In genomic region chr5:109556591-109557320, GRCm38 (mm10) we compare ENCODE assay signal across 8 mouse cellular contexts. TPM values are rescaled to one million over a fixed set of nuclear protein-coding genes. Genes with fewer than 3 reads are reported as not detected.
DNase-seq lines count a peak whose midpoint lies in the region; ATAC-seq and TF ChIP-seq lines count a peak whose summit lies in the region.

No protein-coding gene starts in this region.

- no peaks in the 10 kb centered on the region for H3K4me1 ChIP-seq in lung, adult 2 months (ENCODE audit: control insufficient read depth, insufficient read depth, low read length)
- no peaks in the 10 kb centered on the region for H3K4me1 ChIP-seq in intestine, embryonic 15.5 days (replicated peaks)
- H3K4me1 ChIP-seq in liver, embryonic 13.5 days (replicated peaks): peaks cover 20% of the 10 kb centered on the region
- H3K4me1 ChIP-seq in neural tube, embryonic 13.5 days (replicated peaks): no peaks in the 10 kb centered on the region

- peak overlapping the region; percentile 96 for H3K27ac ChIP-seq in intestine, embryonic 15.5 days
- peak overlapping the region; percentile 85 for H3K27ac ChIP-seq in liver, embryonic 13.5 days
- H3K27ac ChIP-seq in neural tube, embryonic 13.5 days (replicated peaks): peak overlapping the region; percentile 98

- peak; percentile 69 for DNase-seq in lung, adult 2 months
- no peak for DNase-seq in lung, postnatal 25 days (ENCODE audit: low spot score)
- DNase-seq in cerebellum, postnatal 10 days: peak; percentile 94
- peak; percentile 89 to 94 for DNase-seq in frontal cortex, postnatal 14 days (ENCODE audit: low spot score in 2 of 2)
- peak; percentile 76 for DNase-seq in liver, embryonic 13.5 days
- peak; percentile 72 to 79 for DNase-seq in thymus, adult 18-20 months

- H3K4me3 ChIP-seq in lung, adult 2 months (replicated peaks; ENCODE audit: extremely low read depth, low read depth, low read length): peak overlapping the region; percentile 52
- H3K4me3 ChIP-seq in intestine, embryonic 15.5 days (replicated peaks): peak overlapping the region; percentile 66
- H3K4me3 ChIP-seq in liver, embryonic 13.5 days (replicated peaks): peak overlapping the region; percentile 71
- peak overlapping the region; percentile 62 for H3K4me3 ChIP-seq in neural tube, embryonic 13.5 days

- no peaks in the 10 kb centered on the region for H3K27me3 ChIP-seq in intestine, embryonic 15.5 days (replicated peaks)
- H3K27me3 ChIP-seq in liver, embryonic 13.5 days: no peaks in the 10 kb centered on the region
- no peaks in the 10 kb centered on the region for H3K27me3 ChIP-seq in neural tube, embryonic 13.5 days

- TF ChIP-seq CTCF in lung, adult 2 months (IDR thresholded peaks at IDR 0.05; ENCODE audit: insufficient read depth, low read length): no peak

- peaks cover 15% of the 10 kb centered on the region for H3K36me3 ChIP-seq in intestine, embryonic 15.5 days
- peaks cover 33% of the 10 kb centered on the region for H3K36me3 ChIP-seq in liver, embryonic 13.5 days
- H3K36me3 ChIP-seq in neural tube, embryonic 13.5 days: peaks cover 24% of the 10 kb centered on the region

- H3K4me2 ChIP-seq in intestine, embryonic 15.5 days (replicated peaks): peak overlapping the region; percentile 50
- peak overlapping the region; percentile 81 for H3K4me2 ChIP-seq in liver, embryonic 13.5 days
- H3K4me2 ChIP-seq in neural tube, embryonic 13.5 days: peak overlapping the region; percentile 57

- H3K9me3 ChIP-seq in intestine, embryonic 15.5 days: peaks cover 17% of the 10 kb centered on the region
- peaks cover 44% of the 10 kb centered on the region for H3K9me3 ChIP-seq in liver, embryonic 13.5 days (replicated peaks)
- H3K9me3 ChIP-seq in neural tube, embryonic 13.5 days: peaks cover 40% of the 10 kb centered on the region

- 6% methylated on average over 40 of the region's 40 CpGs for WGBS in lung, adult 2 months
- 4% methylated on average over 40 of the region's 40 CpGs for WGBS in intestine, embryonic 15.5 days
- 5% methylated on average over 40 of the region's 40 CpGs for WGBS in liver, embryonic 13.5 days (ENCODE audit: insufficient replicate concordance)
- 7% methylated on average over 40 of the region's 40 CpGs for WGBS in neural tube, embryonic 13.5 days

- H3K9ac ChIP-seq in intestine, embryonic 15.5 days: peak overlapping the region; percentile 11; the same call in 1 of the 2 replicates
- no peak overlapping the region for H3K9ac ChIP-seq in liver, embryonic 13.5 days
- 0 out of 2 replicates have a peak overlapping the region, but pooled peaks have one; percentile 4 for H3K9ac ChIP-seq in neural tube, embryonic 13.5 days

- no peak for TF ChIP-seq POLR2A in lung, adult 2 months (IDR thresholded peaks at IDR 0.05; ENCODE audit: borderline replicate concordance, extremely low read depth, low read depth, low read length)

- peak; percentile 74 for ATAC-seq in intestine, embryonic 15.5 days
- ATAC-seq in liver, embryonic 13.5 days (ENCODE audit: low read depth): peak; percentile 56
- ATAC-seq in neural tube, embryonic 13.5 days (ENCODE audit: low read depth): peak; percentile 74

RNA-seq across cellular contexts. Expression of gene Crlf2, which starts 2.0 kb away (rescaled TPM):
- polyA plus RNA-seq in lung, adult 2 months (2012; rRNA removed): 33.0 and 70.2 TPM in 2 replicates
- 12.3 and 14.1 TPM in 2 replicates for polyA plus RNA-seq in intestine, embryonic 15.5 days (2015; fragmentation: Nextera tagmentation; extraction: Ambion mirVana)
- polyA plus RNA-seq in liver, embryonic 13.5 days (2015; fragmentation: Nextera tagmentation; extraction: Ambion mirVana): 4.8 and 5.3 TPM in 2 replicates
- polyA plus RNA-seq in neural tube, embryonic 13.5 days (2015; fragmentation: Nextera tagmentation; extraction: Ambion mirVana): 10.7 and 14.6 TPM in 2 replicates
